Mouse (Mus musculus): ENCODE results near the gene Sdf2l1.

Gene Sdf2l1

DNA sequence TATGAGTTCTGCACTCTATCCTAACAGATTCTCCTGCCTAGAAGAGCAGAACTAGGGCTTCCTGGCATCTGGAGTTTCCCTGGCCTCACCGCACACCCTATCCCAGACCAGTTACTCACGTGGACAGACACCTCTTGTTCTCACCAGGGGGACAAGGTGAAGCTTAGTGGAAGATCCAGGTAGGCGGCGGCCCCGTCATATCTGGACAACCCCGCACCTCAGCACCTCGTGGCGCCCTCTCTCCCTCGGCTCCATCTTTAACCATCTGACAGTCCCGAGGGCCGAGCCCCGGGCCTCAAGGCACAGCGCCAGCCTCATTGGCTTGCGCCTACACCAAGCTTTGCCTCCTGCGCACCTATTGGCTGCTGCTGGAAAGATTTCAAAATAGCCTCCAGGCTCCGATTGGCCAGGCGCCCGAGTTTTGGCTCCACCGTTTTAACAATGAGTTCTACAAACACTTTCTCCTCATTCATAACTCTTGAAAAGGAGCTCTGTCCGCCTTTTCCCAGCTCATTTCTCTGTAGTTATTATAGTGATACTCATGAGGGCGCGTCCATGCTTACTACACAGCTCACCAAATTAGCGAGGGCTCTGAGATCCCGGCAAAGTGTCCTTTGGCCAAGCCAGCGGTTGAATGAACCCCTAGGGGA is 7.2 kb downstream of the Sdf2l1 start, which contains the start of gene 2610318N02Rik:
Gene 2610318N02Rik, minus strand, starts transcription at position 297 of the 650 bp plus-strand sequence.
- peak; percentile 66 for ATAC-seq (ENCODE audit: insufficient number of reproducible peaks, low FRiP score, low TSS enrichment)

DNA sequence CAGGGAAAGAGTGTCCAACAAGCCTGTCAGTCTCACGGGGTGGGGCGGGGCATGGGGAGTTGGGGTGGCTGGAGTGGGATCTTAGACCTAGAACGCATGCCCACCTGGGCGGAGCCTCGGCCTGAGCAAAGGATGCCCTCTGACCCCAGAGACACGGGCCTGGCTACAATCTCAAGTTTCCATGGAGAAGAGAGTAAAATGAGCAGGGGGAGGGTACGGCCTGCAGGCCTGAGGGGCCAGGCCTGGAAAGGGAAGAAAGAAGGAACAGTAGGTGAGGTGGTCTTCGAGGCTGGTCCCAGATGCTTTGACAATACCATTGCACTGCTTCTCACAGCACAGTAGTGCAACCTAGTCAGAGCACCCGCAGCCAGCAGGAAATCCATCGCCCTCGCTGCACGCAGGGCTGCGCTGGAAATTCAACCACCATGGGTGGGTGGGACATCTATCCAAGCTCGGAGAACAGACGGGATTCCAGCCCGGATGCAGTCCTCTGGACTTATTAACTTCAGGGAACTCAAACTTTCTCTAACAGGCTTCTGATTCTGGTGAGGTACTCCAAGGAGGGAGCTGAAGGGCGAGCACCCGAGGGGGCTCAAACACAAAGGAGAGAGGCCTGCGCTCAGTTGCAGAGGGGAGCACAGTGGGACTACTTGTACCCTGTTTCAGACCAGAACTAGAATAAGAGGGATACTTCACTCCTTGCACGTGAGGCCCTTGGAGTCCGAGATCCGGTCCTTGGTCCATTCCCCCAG is 7.9 kb downstream of the Sdf2l1 start:
- no peak for ATAC-seq (ENCODE audit: insufficient number of reproducible peaks, low FRiP score, low TSS enrichment)

DNA sequence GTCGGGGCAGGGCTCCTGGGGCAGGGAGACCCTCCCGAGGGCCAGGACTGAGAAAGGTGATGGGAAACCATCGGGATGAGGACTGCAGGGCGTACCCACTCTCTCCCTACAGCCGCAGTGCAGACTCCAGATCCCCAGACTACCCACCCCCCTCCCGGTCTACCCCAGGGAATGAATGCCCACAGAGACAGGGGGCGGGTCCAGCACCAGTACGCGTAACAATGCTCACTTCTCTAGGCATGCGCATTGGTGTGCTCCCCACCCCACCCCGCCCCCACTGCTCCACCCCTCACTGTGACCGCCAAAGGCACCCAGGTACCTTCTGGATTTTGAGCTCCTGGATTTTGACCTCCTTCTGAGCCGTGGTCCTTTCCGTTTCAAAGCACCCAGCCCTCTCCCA is 10.6 kb downstream of the Sdf2l1 start:
- no peak for ATAC-seq (ENCODE audit: insufficient number of reproducible peaks, low FRiP score, low TSS enrichment)

DNA sequence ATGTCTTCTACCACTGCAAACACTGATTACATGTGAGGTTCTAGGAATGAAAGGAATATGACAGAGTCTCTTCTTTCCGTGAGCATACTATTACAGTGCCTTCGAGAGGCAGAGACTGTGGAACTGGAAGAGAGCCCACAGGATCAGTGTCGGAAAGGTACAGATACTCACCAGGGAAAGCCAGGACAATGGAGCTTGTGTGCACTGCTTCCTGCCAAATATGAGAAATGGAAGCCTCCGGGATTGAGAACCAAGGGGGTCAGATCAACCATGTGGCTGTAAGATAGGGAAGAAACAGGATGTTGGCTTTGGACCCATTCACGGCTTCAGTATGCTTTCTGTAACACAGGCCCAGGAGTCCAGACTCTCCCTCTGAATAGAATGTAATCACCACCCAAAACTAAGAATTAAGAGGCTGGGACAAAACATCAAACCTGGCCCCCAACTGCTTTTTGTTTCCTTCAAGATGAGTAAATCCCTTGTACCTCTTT is 14.8 kb downstream of the Sdf2l1 start:
- ATAC-seq (ENCODE audit: insufficient number of reproducible peaks, low FRiP score, low TSS enrichment) = no peak

DNA sequence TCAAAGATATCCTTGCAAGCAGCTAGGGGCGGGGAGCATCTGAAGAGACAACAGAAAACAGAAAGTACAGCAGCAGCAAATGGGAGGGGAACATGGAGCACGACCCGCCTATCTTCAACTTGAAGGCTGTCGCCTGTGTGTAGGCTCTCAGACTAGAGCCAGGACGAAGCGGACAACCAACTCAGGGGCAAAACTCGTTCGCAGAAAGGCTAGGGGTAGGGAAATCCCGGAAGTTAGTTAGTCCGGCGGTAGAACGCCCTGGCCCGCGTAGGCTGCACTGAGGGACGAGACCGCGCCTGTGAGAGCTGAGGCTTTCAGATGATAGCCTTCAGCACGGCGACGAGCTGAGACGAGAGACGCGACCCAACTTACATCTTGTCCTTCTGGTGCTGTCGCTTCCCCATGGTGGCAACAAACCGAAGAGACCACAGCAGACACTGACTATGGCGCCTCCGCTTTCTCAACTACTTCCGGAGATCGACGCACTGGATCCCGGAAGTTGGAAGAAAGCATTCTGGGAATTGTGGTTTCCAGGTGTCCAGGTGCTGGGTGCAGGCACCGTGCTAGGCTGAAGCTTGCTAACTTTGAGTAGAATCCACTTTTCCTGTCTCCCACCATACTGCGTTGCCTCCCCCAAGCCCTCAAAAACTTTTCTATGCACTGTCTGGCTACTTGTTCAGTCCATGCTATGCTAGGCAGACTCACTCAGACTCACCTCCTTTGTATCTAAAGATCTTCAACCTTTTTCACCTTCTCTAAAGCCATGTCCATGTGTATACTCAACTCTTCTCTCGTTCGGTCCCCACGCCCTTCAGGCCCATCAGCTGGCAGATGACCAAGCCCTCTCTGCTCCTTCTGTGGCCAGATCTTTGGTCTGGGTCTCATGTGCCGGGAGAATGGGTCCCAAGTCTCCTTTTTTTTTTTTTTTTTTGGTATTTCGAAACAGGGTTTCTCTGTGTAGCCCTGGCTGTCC is 21.1 kb downstream of the Sdf2l1 start, which contains the start of gene Ppil2:
Gene Ppil2, minus strand, starts transcription at position 487 of the 973 bp plus-strand sequence.
- ATAC-seq (ENCODE audit: insufficient number of reproducible peaks, low FRiP score, low TSS enrichment) = peak; percentile 97

DNA sequence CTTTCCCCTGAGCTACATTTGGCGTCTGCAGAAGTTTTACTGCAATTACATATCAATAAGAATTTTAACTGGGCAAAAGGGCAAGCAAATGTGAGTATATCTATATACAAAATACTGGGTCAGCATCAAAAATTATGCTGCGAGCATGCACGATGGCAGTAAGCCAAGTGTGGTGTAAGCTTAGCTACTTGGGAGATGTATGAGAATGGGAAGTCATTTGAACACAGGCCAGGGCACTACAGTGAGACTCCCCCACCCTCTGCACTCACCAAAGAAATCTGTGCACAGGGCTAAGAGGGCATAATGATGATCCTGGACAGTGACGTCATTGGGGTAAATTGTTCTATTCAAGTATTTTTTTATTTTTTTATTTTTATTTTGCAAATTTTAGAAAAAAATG is 27.6 kb downstream of the Sdf2l1 start:
- no peak for ATAC-seq (ENCODE audit: insufficient number of reproducible peaks, low FRiP score, low TSS enrichment)

DNA sequence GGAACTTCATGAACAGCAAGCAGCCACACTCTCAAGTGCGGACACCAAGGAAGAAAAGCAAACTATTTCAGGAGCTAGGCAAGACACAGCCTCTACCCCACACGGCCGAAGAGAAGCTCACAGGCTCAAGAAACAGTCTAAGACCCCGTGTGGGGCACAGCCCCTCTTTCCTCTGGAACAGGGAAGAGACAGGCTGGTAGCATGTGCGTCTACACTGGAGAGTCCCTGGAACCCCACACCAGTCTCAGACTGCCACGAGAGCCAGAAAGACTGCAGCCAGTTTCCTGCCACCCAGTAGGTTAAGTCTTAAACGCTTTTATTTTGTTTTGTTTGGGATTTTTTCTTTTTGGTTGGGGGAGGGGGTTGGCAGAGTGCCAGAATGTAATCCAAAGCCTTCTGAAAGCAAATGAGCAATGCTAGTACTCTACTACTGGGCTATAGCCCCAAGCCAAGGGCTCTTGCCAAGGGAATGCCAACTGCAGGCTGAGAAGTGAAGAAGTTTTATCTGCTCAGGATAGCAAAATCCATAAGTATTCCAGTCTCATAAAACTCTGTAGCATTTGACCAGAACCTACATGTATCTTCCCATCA is 29.5 kb downstream of the Sdf2l1 start:
- ATAC-seq (ENCODE audit: insufficient number of reproducible peaks, low FRiP score, low TSS enrichment) = no peak

DNA sequence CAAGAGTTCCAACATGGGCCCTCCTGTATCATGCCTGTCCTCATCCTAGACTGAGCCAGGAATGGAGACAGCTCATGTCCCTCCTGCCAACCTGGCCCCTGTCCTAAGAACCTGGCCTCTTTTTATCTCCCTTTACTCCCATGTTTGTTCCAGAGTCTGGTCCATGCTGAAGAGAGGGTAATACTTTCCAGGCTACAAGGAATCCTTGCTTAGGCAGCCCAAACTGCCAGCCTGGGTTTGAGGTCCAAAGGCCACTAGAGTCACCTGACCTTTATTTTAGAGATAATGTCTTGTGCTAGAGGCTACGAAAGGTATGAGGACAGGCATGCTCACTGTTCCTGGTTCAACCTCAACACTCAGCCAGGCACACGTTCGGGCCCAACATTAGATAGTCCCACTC is 35.2 kb downstream of the Sdf2l1 start:
- no peak for ATAC-seq (ENCODE audit: insufficient number of reproducible peaks, low FRiP score, low TSS enrichment)

DNA sequence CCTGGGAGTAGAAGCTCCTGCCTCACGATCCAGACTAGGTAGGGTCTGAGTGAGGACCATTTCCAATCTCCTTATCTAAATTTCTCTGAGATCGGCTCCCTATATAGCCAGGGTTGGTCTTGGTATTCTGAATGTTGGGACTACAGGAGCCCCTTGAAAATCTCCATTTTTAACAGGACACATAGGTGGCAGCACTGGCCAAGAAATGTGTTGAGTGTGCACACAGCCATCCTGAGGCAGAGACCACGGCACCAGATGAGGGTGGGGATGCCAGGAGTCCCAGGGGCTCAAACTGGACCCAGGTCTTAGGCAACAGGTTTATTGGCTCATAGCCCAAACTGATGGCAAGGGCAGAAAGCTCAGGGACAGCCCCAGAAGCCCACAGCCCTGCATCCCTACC is 43.8 kb downstream of the Sdf2l1 start:
- no peak for ATAC-seq (ENCODE audit: insufficient number of reproducible peaks, low FRiP score, low TSS enrichment)

DNA sequence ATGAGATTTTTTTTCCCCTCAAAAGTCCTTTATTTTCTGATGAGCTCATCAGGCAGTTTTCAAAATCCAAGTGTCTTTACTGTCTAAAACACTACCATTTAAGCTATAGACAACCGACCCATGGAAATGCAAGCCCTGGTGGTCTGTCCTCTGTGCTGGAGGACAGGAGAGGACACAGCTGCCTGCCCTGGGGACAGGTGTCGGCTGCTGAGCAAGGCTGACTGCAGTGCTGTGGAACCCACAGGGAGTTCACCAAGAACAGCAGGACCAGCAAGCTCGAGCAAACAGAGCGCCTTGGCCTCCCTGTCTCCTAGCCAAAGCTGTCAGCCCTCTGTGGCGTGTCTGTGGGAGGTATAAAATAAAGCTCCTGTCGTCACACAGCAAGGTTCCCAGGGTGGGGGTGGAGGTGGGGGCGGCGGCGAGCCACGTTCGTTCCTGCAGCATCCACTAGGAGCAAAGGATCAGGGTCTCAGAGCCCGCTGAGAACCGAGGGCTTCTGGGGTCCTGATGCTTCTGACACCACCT is 45.5 kb downstream of the Sdf2l1 start:
- no peak for ATAC-seq (ENCODE audit: insufficient number of reproducible peaks, low FRiP score, low TSS enrichment)

DNA sequence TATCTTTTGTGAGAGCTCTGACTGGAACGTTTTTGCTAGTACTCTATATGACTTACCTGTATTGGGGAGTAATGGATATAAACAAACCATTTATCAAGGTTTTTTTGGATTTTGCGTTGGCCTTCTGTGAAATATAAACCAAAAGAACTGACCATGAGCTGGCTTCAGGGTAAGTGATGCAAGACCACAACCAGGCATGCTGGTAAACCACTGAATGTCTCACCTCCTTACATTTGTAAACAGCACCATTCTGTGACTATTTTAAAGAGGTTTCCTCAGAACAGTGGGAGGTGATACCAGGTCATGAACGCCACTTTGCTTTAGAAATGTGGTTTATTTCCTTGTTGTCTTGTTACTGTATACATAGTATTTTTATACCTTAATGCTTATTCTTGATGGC is 45.9 kb downstream of the Sdf2l1 start:
- ATAC-seq (ENCODE audit: insufficient number of reproducible peaks, low FRiP score, low TSS enrichment) = no peak

DNA sequence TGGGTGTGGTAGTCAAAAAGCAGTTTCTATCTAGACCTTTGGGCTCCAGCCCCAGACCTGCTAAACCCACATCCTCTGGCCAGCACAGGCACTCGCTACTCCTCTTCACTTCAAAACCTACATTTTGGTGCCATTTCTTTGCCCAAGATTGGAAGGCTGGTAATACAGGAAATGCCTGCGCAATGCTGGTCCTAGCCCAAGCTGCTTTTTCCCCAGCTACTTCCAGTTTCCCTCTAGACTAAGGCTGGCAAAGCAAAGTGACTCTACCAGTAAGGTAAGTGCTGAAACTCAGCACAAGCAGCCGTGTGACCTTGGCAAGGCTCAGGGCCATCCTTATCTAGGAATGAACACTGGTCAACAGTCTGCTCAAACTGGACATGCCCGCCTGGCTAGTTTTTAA is 46.5 kb downstream of the Sdf2l1 start:
- no peak for ATAC-seq (ENCODE audit: insufficient number of reproducible peaks, low FRiP score, low TSS enrichment)

DNA sequence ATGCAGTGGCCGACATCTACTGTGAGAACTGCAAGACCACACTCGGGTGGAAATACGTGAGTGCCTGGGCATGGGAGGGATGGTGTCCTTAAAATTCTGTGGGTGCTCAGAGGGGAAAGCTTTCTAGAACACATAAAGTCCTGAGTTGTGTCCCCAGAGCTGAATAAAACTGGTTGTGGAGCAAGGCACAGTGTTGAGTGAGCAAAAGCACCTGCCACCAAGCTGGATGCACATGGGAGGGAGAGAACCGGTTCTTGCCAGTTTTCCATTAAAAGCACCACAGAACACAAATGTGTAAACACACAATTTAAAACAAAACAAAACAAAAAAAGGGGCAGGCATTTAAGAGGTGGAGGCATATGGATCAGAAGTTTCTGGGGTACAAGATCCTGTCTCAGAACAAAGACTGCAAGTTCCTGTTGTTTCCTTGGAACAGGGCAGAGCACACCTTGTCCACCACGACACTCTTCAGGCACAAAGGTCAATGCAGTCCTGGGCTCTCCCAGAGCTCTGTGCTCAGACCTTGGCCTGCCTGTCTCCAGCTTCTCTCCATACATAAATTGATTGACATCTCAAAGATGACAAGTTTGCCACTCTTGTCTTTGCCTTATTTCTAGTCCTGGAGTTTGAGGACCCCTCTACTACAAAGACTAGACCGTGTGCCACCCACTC is 49.9 kb downstream of the Sdf2l1 start:
- ATAC-seq (ENCODE audit: insufficient number of reproducible peaks, low FRiP score, low TSS enrichment) = no peak

Measured in cerebellum, adult (tissue).